Mouse (Mus musculus) megakaryocyte, embryonic 14.5 days (primary cell): Measurements from ENCODE around the gene Sema5a.

Experiments used
- FLI1 ChIP-seq: IDR thresholded peaks from 2 replicates; pipeline ENCODE4 v1.6.1; 2012; ENCODE audit warnings: low read length, inconsistent platforms, mixed read lengths
- GATA1 ChIP-seq: IDR thresholded peaks from 3 replicates; pipeline ENCODE4 v1.6.1; 2012; ENCODE audit warnings: mixed read lengths, low read length, inconsistent platforms, borderline replicate concordance

DNA sequence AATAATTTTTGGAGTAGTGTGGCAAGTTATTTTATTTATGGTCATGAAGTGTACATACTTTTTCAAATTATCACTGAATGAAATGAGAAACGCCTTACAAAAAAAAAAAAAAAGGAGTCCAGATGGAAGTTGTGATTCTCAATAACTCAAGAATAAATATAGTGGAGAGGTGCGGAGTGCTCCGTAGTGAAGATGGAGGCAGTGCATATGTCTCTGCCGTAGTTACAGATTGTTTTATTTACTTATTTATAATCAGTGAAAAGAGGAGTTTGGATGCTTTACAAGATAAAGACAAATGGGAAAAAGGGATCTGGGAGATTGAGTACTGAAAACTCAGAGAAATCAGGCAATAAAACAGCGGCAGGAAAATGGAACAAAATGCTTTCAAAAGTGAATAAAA lies 131.7 kb downstream of the Sema5a start:
- TF ChIP-seq GATA1: no peak
- no peak for TF ChIP-seq FLI1
